Mouse (Mus musculus): ENCODE results near the gene Siae.
A peak's percentile ranks its signal among the peaks of the same experiment; 100 is the strongest.

Gene Siae

DNA sequence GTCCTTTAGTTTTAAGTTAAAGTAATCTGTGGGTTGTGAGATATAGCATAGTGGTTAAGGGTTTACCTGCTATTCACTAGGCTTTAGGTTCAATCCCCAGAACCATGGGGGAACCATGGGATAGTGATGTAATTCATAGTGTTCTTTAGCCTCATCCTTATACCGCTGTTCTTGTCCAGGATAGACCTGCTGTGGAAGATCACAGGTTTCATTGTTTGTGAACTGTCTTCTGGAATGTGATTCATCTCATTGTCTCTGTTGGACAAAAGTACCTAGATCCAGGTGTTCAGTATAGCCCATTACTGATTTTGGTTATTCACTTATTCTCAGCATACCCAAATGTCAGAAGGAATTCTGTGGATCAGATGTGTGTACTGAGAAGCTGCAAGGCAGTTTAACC lies 71.8 kb downstream of the Siae start:
- no peak for DNase-seq

DNA sequence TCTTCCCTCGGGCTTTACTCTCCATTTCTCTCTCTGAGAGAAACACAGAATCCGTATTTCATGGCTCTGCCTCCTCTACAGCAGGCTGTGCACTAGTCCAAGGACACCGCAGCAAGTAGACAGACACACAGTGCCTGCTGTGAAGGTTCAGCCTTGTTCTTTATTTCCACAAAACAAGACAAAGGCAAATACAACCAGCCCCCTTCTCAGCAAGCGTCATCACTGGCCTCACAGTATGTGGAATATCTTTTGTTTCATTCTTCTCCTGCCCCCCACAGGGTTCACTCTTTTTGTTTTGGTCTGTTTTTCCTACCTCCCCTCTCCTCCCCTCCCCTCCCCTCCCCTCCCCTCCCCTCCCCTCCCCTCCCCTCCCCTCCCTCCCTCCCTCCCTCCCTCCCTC lies 73.1 kb downstream of the Siae start:
- DNase-seq: no peak

- DNase-seq: no peak
These were observed 74.4 kb downstream of the Siae start for GRCm38 (mm10) chr9:37629941-37630340.

- no peak for DNase-seq
These were observed 76.8 kb downstream of the Siae start for GRCm38 (mm10) chr9:37632305-37632704.

DNA sequence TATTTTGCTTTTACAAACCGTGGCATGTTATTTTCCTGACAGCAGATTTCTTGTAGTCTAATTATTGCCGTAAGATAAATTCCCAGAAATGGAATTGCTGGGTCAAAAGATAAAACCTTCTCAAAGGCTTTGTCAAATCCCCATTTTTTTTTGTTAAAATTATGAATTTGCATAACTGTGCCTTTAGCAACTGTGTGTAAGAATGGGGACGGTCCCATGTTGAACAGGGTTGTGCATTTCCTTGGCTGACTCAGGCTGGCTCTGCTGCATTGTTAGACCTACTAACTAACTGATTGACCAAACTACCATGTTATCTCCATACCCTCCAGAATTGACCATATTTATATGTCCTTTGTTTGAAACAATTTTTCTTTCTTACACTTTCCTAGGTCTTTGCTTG lies 78.8 kb downstream of the Siae start:
- DNase-seq: no peak

DNA sequence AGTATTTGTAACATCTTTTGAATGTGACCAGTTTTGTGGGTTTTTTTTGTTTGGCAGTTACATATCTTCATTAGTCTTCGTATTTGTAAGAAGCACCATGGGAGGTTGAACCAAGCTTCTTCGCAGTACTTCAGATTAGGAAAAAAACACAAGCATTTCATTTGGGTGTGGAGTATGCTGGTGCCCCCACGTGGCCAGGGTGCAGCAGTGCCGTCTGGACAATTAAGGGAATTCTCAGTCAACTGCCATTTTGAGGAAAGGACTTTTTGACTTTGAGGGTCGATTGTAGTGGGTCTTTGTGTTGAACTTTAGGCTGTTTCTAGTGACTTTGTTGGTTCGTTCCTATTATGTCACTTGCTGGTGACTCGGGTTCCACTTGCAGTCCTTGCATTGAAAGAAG lies 80.8 kb downstream of the Siae start:
- DNase-seq: peak; percentile 38

DNA sequence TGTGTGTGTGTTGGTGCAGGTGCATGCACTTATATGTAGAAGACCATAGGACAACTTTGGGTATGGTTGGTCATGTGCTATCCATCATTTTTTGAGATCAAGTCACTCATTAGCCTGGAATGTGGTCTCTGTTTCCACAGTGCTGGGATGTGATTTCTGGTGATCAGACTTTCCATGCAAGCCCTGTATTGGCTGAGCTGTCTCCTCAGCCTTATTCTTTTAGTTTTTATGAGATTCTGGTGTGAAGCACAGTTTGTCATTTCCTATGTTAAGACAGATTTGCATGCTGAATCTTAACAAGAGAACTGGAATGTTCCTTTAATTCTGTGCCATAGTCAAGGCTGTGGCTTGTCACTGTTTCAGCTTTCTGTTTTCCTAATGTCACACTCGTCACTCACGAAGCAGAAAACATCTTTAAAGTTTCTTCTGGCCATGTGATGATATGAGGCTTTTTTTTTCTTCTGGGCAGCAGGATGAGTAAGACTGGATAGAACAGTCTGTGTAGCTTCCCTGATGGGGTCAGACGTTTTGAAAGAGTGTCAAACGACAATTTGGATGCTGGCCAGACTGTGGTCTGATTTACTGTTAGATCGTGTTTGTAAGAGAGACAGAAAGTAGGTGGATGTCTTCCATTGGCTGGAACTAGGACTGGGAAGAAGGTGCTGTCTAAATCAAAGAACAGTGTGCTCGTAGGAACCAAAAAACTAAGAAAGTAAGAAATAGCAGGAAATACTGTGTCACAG lies 81.5 kb downstream of the Siae start:
- DNase-seq: no peak

DNA sequence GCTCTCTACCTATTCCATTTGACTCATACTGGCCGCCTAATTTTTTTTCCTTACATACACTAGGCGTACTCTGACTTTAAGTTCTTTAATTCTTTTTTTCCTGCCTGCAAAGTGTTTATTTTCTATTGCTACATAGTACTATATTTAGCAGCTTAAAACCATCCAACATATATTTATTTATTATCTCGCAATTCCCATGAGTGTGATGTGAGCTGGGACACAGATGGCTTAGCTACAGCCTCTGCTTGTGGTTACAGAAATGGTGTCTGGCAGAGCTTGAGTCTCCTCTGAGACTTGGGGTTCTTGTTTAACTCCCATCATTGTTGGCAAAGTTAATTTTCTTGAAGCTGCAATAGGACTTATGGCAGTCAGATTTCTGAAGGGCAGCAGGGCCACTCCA lies 83.2 kb downstream of the Siae start:
- no peak for DNase-seq

DNA sequence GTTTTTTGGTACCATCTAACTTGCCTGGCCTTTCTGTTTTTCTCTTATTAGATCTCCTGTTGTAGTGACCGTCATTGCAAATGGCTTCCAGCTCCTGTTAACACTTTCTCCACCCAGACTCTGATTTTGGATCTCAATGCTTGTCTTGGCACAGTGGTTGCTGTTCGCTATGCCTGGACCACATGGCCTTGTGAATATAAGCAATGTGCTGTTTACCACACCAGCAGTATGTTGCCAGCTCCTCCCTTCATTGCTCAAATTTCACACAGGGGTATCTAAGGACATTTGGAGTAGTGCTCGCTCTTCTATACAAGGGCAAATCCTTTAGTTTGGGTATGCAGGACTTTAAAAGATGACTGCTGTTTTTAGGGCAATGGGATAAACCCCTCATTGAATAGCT lies 90.7 kb downstream of the Siae start:
- DNase-seq: no peak

DNA sequence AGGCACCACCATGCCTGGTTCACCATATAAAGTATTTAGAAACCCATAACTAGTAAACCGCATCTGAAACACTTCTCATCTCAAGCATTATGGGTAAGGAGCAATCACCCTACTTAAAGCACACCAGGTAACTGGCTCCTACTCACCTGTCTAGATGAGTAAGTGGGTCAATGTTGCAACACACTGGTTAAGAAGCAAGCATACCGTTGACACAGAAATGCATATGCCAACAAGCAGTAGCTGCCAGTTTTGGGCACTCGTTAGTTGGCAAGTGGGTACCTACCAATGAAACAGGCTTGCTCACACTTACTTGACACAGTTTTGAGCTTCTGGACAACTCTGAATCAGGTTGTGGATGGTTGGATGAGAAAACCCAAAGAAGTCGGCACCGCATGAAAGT lies 95.1 kb downstream of the Siae start:
- no peak for DNase-seq

DNA sequence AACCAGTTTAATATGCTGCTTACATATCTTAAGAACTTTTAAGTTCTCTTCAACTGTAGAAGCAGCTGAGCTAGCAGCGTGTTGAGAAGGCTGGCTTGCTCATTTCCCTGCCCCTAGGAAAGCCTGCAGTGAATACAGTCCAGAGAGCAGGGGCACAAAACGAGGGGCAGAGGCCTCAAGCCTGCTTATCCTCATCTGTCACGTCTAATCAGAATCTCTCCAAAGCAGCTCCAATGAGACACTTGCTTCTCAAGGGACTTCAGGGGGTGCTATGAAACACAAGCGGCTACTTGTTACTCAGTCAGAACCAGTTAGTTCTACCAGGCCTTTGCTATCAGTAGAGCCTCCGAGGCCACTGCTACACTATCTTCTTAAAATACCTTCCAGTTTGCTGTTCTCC lies 98.3 kb downstream of the Siae start:
- DNase-seq: no peak

DNA sequence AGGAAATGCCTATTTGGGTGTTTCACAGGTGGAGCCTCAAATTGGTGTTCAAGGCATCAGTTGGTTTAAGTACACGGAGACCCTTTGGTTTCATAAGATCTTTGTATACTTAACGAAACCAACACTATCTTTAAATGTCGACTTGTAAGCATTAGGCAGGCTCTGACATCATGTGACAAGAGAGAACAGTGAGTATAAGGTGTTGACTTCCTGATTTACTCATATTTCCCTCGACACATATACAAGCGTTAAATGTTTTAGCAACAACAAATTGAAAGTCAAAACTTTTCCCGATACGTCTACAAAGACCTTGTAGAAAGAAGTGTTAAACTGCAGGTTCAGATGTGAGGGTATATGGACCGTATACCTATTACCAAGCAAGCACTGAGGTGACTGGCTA lies 100.5 kb downstream of the Siae start:
- DNase-seq: no peak

GRCm38 (mm10) chr9:37656439-37656881 lies 101.0 kb downstream of the Siae start:
- peak; percentile 10 for DNase-seq

- peak; percentile 86 for DNase-seq
These were observed 101.5 kb downstream of the Siae start, which contains the start of gene Tbrg1 for GRCm38 (mm10) chr9:37656931-37657481. Tbrg1 (minus strand) TSS chr9:37657312.

DNA sequence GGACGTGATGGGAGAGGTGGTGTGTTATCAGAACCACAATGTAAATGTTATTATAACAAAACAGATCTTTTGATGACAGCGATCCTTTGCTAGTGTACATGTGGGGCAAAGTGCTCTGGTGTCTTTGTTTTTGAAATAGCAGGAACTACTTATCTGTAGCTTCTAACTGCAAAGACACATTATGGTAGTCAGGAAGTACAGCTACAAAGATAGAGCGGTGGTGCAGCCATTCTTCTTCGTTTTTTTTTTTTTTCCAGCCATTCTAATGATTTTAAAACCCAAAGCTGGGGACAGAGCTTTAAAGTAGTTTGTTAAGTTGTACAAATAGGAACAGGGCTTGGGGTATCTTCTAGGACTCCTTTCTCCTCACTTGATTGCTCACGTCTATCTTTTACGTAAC lies 103.9 kb downstream of the Siae start:
- DNase-seq: no peak

GRCm38 (mm10) chr9:37663210-37663609 lies 107.7 kb downstream of the Siae start:
- DNase-seq: no peak

GRCm38 (mm10) chr9:37664604-37665003 lies 109.1 kb downstream of the Siae start:
- DNase-seq: no peak

DNA sequence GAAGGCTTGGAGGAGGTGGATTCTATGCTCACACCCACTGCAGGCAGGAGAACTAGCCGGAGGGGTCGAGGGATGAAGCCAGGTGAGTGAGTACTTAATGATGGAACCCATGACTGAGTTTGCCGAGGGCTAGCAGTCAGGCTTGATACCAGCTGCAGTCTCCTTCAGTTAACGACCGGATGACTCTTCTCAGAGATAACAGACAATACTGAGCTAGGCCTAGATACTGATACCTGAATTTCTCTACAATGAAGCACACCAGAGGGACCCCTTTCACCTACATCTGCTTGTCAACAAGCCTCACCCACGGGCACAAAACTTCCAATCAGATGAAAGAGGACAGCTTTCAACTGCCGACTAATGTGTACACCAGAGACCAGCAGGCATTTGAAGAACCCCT lies 110.5 kb downstream of the Siae start:
- no peak for DNase-seq

DNA sequence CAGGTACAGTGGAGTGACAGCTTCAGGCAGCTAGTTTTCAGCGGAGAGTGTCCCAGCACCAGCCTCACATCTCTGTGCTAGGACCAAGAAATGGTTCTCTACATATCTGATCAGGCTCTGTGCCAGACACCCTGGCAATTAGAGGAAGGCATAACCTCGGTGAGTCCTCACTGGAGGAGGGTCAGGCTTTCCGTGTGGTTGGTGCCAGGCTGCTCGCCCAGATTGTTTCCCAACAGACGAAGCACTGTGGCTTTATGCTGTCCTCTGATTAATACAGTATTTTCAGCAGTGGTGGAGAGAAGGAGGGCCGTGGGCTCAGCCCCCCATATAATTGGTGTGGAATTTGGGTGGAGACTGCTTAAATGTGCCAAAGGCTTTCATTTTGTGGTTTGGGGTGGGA lies 113.6 kb downstream of the Siae start, which contains the start of gene Panx3:
TSS of gene Panx3 (minus strand) at position 121 of the 400 bp plus-strand sequence.
- no peak for DNase-seq

- no peak for DNase-seq
These were observed 114.2 kb downstream of the Siae start for GRCm38 (mm10) chr9:37669678-37670077.

- no peak for DNase-seq
These were observed 114.8 kb downstream of the Siae start for GRCm38 (mm10) chr9:37670261-37670660.

DNA sequence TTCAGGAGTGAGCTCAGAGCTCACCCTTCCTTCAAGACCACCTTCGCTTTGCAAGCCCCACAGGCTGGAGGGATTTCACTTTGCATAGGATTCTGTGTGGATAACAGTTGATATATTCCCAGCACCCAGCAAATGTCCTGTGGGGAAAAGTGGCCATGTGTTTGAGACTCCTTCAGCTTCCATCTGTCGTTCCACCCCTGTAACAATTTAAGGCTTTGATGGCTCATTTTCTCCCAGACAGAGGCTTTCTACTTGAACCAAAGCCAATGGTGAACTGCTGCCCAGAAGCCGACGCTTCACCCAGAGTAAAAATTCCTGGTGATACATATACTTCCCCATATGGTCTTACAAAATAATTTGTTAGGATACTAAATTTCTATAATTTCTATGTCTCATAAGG lies 119.8 kb downstream of the Siae start:
- DNase-seq: no peak

DNA sequence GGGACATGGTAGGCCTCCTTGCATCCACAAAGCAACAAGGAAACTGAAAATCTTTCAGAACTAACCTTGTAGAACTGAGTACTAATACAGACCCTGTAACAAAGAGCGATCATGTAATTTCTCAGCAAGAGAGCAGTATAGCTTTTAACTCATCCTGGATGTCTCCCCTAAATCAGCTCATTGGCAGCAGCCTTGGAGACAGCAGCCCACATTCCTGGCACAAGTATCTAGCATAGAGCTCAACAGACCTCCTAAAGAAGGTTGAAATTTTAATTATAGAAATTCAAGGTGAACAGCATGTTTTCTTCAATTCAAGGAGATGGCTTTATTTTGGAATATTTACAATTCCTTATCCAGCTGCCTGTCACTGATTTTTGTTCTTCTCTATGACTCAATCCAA lies 125.6 kb downstream of the Siae start:
- DNase-seq: no peak

DNA sequence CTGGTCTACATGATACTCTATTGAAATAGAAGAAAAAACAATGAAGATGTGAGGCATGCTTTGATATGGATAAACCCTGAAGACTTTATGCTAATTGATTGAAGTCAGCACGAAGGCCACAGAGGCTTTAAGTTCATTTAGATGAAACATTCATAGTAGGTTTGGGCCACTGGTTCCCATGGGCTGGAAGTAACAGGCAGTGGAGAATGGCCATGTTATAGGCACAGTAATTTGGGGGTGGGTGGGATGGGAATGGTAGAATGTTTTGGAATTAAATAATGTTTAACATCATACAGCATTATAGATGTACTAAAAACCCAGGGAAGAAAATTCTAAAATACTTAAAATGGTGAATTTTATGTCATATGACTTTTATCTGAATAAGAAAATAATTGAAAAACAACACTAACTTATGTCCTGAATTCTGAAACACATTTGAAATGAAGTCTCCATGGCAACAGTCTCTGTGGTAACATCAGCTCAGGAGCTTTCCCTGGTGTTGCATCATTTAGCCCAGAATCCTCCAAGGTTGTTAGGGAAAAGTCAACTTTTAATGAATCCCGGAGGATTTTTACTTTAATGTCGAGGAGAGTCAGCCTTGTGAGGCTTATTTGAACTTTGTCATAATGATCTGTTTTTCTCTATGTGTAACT lies 131.9 kb downstream of the Siae start:
- no peak for DNase-seq
